Mouse (Mus musculus) kidney, embryonic 16.5 days (tissue): ENCODE data around the gene Tle6. TPM values are rescaled to one million over a fixed set of nuclear protein-coding genes. Genes with fewer than 3 reads are reported as not detected.

Experiments
- ATAC-seq: fragments of 200-750 bp; cut with Nextera tagmentation; 2 replicates; pipeline ENCODE4 v1.8.0; 2017; ENCODE audit warnings: moderate TSS enrichment; ENCODE audit not compliant: low FRiP score, low TSS enrichment
- H3K27ac ChIP-seq: fragments of 300-500 bp; sonication (generic); 2 replicates; pipeline ENCODE4 v1.5.1; 2014; ENCODE audit warnings: low read length
- H3K27me3 ChIP-seq: fragments of 300-500 bp; sonication (generic); 2 replicates; pipeline ENCODE4 v1.6.1; 2014; ENCODE audit warnings: low read length, control low read depth, mixed read lengths; ENCODE audit not compliant: insufficient read depth
- H3K36me3 ChIP-seq: fragments of 300-500 bp; sonication (generic); 2 replicates; pipeline ENCODE4 v1.6.1; 2014; ENCODE audit warnings: low read length, control low read depth, mixed read lengths; ENCODE audit not compliant: insufficient read depth
- H3K4me1 ChIP-seq: fragments of 300-500 bp; sonication (generic); 2 replicates; pipeline ENCODE4 v1.6.1; 2014; ENCODE audit warnings: low read length, control low read depth, mixed read lengths; ENCODE audit not compliant: insufficient read depth
- H3K4me2 ChIP-seq: fragments of 300-500 bp; sonication (generic); replicated peaks from 2 replicates; pipeline ENCODE4 v1.6.1; 2014; ENCODE audit warnings: low read depth, low read length
- H3K4me3 ChIP-seq: fragments of 300-500 bp; sonication (generic); 2 replicates; pipeline ENCODE4 v1.5.1; 2014; ENCODE audit warnings: mild to moderate bottlenecking, low read length
- H3K9ac ChIP-seq: fragments of 300-500 bp; sonication (generic); replicated peaks from 2 replicates; pipeline ENCODE4 v1.6.1; 2014; ENCODE audit warnings: low read length
- H3K9me3 ChIP-seq: fragments of 300-500 bp; sonication (generic); 2 replicates; pipeline ENCODE4 v1.6.1; 2016; ENCODE audit warnings: low read length, control low read depth
- WGBS: fragments of 180-500 bp; shearing (Covaris S2); extraction: QIAGEN DNeasy Blood & Tissue Kit; methylation state at CpG from one replicate; pipeline ENCODE4 v1.1.7; 2014; 5-methylcytosine and 5-hydroxymethylcytosine counted together
- polyA plus RNA-seq: library from polyadenylated mRNA; unstranded; fragments of >200 nt; fragmentation: Nextera tagmentation; extraction: Ambion mirVana; gene quantifications from 2 replicates; pipeline ENCODE4 v1.2.1, GENCODE M21; 2015

The Tle6 gene
- polyA plus RNA-seq, 1 experiment from 2014 or later = 18.5 TPM

- Histone ChIP-seq H3K27ac (no peak overlapping the region), H3K4me2 (no peak overlapping the region), H3K9me3 (no peaks in the 10 kb centered on the region), H3K4me1 (peaks cover 34% of the 10 kb centered on the region), H3K36me3 (no peaks in the 10 kb centered on the region), H3K4me3 (no peak overlapping the region), H3K27me3 (no peaks in the 10 kb centered on the region), H3K9ac (peak overlapping the region; percentile 31; the same call in 1 of the 2 replicates)
- no peak for ATAC-seq
- 90% methylated on average over 13 of the region's 13 CpGs for WGBS
Observed at GRCm38 (mm10) chr10:81546788-81547571, 53.9 kb downstream of the Tle6 start.

GRCm38 (mm10) chr10:81546332-81546731 lies 54.5 kb downstream of the Tle6 start:
- H3K4me1 ChIP-seq = peaks cover 34% of the 10 kb centered on the region
- H3K9ac ChIP-seq = peak overlapping the region; percentile 31; the same call in 1 of the 2 replicates
- no peak for ATAC-seq
- H3K9me3 ChIP-seq = no peaks in the 10 kb centered on the region
- H3K27me3 ChIP-seq = no peaks in the 10 kb centered on the region
- no peak overlapping the region for H3K4me2 ChIP-seq
- no peak overlapping the region for H3K27ac ChIP-seq
- H3K4me3 ChIP-seq = no peak overlapping the region
- H3K36me3 ChIP-seq = no peaks in the 10 kb centered on the region
- 80% methylated on average over 5 of the region's 5 CpGs for WGBS

- H3K36me3 ChIP-seq = no peaks in the 10 kb centered on the region
- peak within 1 kb of the TSS; percentile 87 for H3K4me2 ChIP-seq
- peak; percentile 96 for ATAC-seq
- no peaks in the 10 kb centered on the region for H3K9me3 ChIP-seq
- no peaks in the 10 kb centered on the region for H3K27me3 ChIP-seq
- peak within 1 kb of the TSS; percentile 92 for H3K27ac ChIP-seq
- under 1% methylated on average over 53 of the region's 59 CpGs for WGBS
- peak within 1 kb of the TSS; percentile 70 for H3K4me3 ChIP-seq
- peaks cover 32% of the 10 kb centered on the region for H3K4me1 ChIP-seq
- peak within 1 kb of the TSS; percentile 92 for H3K9ac ChIP-seq
Observed at GRCm38 (mm10) chr10:81545161-81545747, 55.6 kb downstream of the Tle6 start, which contains the start of gene Gna11. Gene Gna11 (minus strand): TSS chr10:81545190.

- Histone ChIP-seq H3K27me3 (no peaks in the 10 kb centered on the region), H3K36me3 (no peaks in the 10 kb centered on the region), H3K27ac (peak overlapping the region; percentile 73; the same call in 1 of the 2 replicates), H3K4me3 (peak overlapping the region; percentile 70), H3K9ac (peak overlapping the region; percentile 92), H3K4me2 (peak overlapping the region; percentile 87), H3K9me3 (no peaks in the 10 kb centered on the region), H3K4me1 (peaks cover 32% of the 10 kb centered on the region)
- peak; percentile 52; the same call in 1 of the 2 replicates for ATAC-seq
- WGBS = under 1% methylated on average over 86 of the region's 93 CpGs
Observed at GRCm38 (mm10) chr10:81544296-81545160, 56.3 kb downstream of the Tle6 start.

- Histone ChIP-seq H3K4me2 (peak overlapping the region; percentile 87), H3K4me1 (peaks cover 32% of the 10 kb centered on the region), H3K9me3 (no peaks in the 10 kb centered on the region), H3K9ac (peak overlapping the region; percentile 92), H3K36me3 (no peaks in the 10 kb centered on the region), H3K4me3 (peak overlapping the region; percentile 70), H3K27ac (no peak overlapping the region), H3K27me3 (no peaks in the 10 kb centered on the region)
- ATAC-seq = no peak
- 78% methylated on average over 1 of the region's 1 CpGs for WGBS
Observed at GRCm38 (mm10) chr10:81543633-81544032, 57.2 kb downstream of the Tle6 start.

- Histone ChIP-seq H3K4me2 (peak overlapping the region; percentile 87), H3K27me3 (no peaks in the 10 kb centered on the region), H3K9me3 (no peaks in the 10 kb centered on the region), H3K36me3 (no peaks in the 10 kb centered on the region), H3K27ac (no peak overlapping the region), H3K9ac (peak overlapping the region; percentile 92), H3K4me3 (peak overlapping the region; percentile 70), H3K4me1 (peaks cover 32% of the 10 kb centered on the region)
- no peak for ATAC-seq
- WGBS = 68% methylated on average over 7 of the region's 7 CpGs
Observed at GRCm38 (mm10) chr10:81542727-81543460, 58.0 kb downstream of the Tle6 start.

- Histone ChIP-seq H3K27ac (peak overlapping the region; percentile 63), H3K36me3 (no peaks in the 10 kb centered on the region; the same call in 1 of the 2 replicates), H3K9me3 (no peaks in the 10 kb centered on the region), H3K4me3 (no peak overlapping the region), H3K9ac (peak overlapping the region; percentile 54), H3K4me2 (peak overlapping the region; percentile 26), H3K27me3 (no peaks in the 10 kb centered on the region), H3K4me1 (peaks cover 32% of the 10 kb centered on the region)
- no peak for ATAC-seq
- 42% methylated on average over 10 of the region's 10 CpGs for WGBS
Observed at GRCm38 (mm10) chr10:81541803-81542202, 59.1 kb downstream of the Tle6 start.

- Histone ChIP-seq H3K4me1 (peaks cover 32% of the 10 kb centered on the region), H3K27ac (peak overlapping the region; percentile 63), H3K4me2 (no peak overlapping the region), H3K4me3 (no peak overlapping the region), H3K36me3 (no peaks in the 10 kb centered on the region; the same call in 1 of the 2 replicates), H3K9ac (peak overlapping the region; percentile 54), H3K9me3 (no peaks in the 10 kb centered on the region), H3K27me3 (no peaks in the 10 kb centered on the region)
- no peak for ATAC-seq
- WGBS = 76% methylated on average over 5 of the region's 5 CpGs
Observed at GRCm38 (mm10) chr10:81541363-81541762, 59.5 kb downstream of the Tle6 start.
